Mouse (Mus musculus): ENCODE data around the gene Ddx20. TPM values are rescaled to one million over a fixed set of nuclear protein-coding genes. Genes with fewer than 3 reads are reported as not detected.

The Ddx20 gene
- total RNA-seq, 2 experiments from 2014 or later, result 10.7 to 10.9 TPM

DNA sequence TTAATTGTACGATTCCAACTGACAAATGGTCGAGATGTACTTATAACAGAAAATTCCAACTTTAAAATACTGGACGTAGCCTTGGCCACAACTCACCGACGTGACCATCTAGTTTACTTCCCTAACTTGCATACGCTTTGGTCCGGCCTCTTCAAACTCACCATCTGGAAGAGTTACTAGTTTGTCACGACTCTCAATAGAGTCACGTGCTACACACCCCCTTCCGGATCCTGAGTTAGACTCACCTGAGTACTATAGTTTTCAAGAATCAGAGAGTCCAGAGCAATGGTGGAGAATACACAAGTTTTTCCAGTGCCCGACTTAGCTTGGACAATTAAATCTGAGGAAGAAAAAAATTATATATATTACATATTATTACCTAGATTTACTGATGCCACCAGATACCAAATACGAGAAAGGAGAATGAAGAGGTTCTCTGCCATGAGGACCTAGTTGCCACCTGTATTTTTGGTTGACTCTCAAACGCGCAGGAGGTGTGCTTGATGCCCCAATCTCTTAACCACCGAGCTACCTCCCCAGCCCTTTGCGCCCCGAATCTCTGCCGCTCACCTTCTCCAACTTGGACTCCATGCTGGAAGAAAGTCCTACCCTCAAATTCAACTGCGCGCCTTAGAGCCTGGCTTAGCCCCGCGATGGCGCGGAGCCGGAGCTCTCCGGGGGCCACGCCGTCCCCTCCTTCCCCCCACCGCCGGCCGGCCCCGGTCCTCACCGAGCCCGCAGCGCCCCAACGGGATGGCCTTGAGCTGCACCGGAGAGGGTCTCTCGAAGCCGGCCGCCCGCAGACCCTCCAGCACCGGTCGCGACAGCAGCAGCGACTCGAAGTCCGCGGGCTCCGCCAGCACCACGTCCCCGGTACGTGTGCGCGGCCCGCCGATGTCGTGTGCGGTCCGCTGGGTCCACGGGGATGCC, 715 bp downstream of the Ddx20 start:
- peak overlapping the region; percentile 98 for H3K27ac ChIP-seq
- DNase-seq, result no peak
- intact Hi-C loops (cut with DNase I), result loop anchor here (1.0 to 5.0 kb wide), 3 partner anchors 40 to 271 kb away; partner anchors contain the start of gene Wdr77
- TF ChIP-seq CTCF (IDR thresholded peaks at IDR 0.05), result no peak
- H3K4me3 ChIP-seq, result peak overlapping the region; percentile 99

DNA sequence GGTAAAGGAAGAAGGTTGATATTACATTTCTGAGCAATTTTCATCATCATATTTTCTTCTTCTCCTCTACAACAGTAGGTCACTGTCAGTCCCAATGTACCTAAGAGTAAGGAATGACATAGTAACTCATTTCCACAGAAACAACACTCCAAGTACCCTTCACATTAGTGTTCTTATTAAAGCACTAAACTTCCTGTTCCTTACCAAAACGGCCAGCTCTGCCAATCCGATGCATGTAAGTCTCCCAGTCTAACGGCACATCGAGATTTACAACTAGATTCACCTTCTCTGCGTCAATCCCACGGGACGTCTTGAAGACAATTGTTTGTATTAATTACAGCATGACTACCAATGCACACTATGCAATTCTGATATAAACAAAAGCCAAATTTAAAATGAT, 7.0 kb downstream of the Ddx20 start:
- intact Hi-C loops (cut with DNase I), result no loop called here
- no peak for TF ChIP-seq CTCF (IDR thresholded peaks at IDR 0.05)
- DNase-seq, result no peak

DNA sequence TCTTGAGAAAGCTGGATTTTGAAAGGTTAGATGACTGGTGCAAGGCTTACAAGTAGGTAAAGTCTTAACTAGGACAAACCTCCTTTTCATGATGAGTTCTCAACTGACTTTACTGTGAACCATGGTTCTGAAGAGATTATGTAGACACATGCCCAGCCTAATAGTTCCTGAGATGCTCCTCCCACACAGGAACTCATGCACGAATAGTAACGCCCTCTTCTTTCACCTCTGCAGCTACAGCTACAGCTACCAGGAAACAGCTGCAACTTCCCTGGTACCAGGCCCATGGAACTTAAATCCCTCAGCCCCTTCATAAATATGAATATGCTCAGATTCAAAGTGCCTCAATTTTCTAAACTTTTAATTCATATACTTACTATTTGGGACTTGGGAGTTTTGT, 11.4 kb downstream of the Ddx20 start:
- no peak for TF ChIP-seq CTCF (IDR thresholded peaks at IDR 0.05)
- H3K4me3 ChIP-seq, result no peak overlapping the region

More for the DNA sequence above, 7.0 kb downstream of the Ddx20 start:
- H3K4me3 ChIP-seq, result no peak overlapping the region
- H3K27ac ChIP-seq, result no peak overlapping the region

DNA sequence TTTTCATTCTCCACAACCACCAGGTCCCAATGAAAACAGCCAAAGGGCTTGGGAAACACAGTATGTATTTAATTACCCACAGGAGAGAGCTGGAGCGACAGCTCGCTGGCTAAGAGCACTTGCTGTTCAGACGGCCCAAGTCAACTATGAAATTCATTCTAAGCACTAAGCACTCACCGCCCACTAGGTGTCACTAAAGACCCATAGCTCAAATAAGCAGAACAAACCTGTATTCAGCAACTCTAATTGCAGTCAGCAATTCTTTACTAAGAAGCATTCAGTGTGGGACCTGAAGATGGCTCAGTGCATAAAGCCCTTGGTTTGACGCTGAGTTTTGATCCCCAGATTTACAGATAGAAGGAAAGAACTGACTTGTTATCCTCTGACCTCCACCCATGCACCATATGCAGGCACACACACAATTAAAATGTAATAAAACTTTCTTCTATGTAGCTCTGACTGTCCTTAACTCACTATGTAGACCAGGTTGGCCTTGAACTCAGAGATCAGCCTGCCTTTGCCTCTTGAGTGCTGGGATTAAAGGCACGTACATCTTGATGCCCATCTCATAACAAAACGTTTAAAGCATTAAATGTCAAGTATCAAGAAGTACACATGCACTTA, 12.7 kb downstream of the Ddx20 start:
- intact Hi-C loops (cut with DNase I), result loop anchor here (1.0 kb wide), 1 partner anchor 225 kb away; no protein-coding TSS in a partner anchor
- Histone ChIP-seq H3K4me3 (no peak overlapping the region), H3K27ac (no peak overlapping the region)
- TF ChIP-seq CTCF (IDR thresholded peaks at IDR 0.05), result no peak; the same call in 1 of the 2 replicates
- DNase-seq, result peak; percentile 33

More for the DNA sequence above, 11.4 kb downstream of the Ddx20 start:
- intact Hi-C loops (cut with DNase I), result no loop called here
- no peak overlapping the region for H3K27ac ChIP-seq
- DNase-seq, result no peak

DNA sequence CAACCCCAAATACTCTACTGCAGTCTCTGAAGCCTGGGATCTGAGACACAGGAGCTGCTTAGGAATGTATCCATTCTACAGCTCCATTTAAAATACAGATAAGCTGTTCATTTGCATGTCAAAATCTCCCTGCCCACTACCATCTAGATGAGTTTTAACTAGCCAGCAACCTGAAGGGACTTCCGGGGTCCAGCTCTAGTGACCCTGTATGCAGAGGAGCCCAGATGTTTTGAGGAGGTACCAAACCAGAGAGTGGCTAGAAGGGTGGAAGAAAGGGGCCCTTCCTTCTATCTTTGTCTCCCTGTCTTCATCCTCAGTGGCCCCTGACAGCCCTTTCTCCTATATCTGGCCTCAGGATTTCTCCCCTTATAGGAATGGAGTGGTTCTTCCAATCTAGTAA, 16.6 kb downstream of the Ddx20 start:
- DNase-seq, result no peak
- TF ChIP-seq CTCF (IDR thresholded peaks at IDR 0.05), result no peak
- Histone ChIP-seq H3K27ac (no peak overlapping the region), H3K4me3 (no peak overlapping the region)
- intact Hi-C loops (cut with DNase I), result no loop called here

DNA sequence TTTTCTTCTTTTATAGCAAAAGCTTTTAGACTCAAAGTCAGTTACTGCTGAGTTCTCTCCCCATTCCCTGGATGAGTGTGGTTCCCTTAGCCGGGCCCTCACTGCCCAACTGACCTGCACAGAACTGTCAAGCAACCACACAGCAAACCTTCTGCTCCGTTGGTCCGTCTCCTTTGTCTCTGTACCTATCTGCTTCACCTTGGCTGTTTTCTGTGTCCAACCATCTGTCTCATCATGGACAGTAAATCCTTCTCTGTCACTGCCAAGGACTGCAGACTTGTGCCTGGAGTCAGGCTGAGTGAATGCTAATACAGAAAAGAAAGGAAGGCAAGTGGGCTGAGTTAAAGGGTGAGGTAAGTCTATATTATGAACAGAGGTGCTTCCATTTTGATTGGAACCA, 17.6 kb downstream of the Ddx20 start:
- no peak overlapping the region for H3K4me3 ChIP-seq
- intact Hi-C loops (cut with DNase I), result no loop called here
- no peak overlapping the region for H3K27ac ChIP-seq
- TF ChIP-seq CTCF (IDR thresholded peaks at IDR 0.05), result no peak
- no peak for DNase-seq

DNA sequence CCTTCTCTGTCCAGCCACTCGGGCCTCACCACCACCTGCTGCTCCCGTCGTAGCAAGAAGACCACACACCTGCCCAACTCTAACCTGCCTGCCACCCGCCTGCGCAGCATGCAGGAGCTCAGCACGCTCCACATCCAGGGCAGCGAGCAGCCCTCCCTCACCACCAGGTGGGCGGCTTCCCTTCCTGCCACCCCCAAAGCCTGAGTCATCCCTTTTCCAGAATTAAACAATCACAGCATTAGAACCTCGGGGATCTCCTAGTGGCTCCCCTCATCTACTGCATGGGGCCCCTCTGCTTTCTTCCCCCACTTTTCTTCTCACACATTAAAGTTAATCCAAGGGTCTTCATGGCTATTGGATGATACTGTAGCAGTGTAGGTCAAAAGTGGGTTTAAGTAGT, 19.2 kb downstream of the Ddx20 start:
- H3K27ac ChIP-seq, result no peak overlapping the region
- DNase-seq, result no peak
- no peak overlapping the region for H3K4me3 ChIP-seq
- intact Hi-C loops (cut with DNase I), result no loop called here
- no peak for TF ChIP-seq CTCF (IDR thresholded peaks at IDR 0.05)

DNA sequence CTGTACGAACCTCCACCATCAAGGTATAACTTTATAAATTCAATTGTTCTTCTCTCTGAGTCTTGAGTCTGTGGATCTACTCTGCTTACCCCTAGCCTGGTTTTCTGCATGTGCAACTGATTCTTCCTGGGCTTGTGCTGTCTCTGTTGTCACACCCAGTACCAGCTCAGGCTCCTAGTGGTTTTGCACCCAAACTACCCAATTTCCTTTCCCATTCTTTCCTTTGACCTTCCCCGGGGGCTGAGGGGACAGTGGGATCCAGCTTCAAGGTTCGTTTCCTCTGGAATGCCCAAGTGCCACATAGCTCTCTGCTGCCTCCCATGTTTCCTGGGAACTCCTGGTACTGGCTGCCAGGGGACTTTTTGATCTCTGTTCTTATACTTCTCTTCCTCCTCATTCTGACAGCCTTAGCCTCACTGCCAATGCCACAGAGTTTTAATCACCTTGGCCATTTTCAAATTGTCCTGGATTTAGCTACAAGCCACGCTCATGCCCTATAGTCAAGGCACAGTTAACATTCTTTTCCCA, 20.3 kb downstream of the Ddx20 start:
- DNase-seq, result no peak
- no peak overlapping the region for H3K27ac ChIP-seq
- intact Hi-C loops (cut with DNase I), result no loop called here
- no peak for TF ChIP-seq CTCF (IDR thresholded peaks at IDR 0.05)
- no peak overlapping the region for H3K4me3 ChIP-seq

DNA sequence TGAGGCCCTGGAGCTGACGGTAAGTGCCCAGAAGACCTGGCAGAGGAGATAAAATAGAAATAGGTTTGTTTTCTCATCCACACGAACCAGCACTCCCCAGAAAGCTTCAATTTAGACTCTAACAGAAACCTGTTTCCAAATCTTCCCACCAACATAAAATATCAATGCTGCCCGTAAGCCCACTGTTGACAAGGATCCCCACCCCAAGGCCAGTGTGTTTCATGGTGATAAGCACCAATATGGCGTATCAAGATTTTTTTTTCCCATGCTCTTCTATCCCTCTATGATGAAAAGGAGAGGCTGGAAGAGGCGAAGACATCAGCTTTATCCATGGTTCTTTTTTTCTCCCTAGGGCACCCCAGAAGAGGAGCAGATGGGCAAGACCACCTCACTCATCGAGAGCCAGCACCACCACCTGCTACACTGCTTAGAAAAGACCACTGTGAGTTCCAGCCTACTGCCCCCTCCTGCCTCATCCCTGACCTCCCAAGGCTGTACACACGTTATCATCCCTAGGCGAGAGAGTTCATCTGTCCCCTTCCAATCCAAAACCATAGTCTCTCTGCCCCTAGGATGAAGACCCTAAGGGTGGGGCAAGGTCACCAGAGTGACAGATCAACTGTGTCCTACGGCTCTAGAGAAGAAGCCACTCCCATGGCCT, 22.1 kb downstream of the Ddx20 start:
- H3K4me3 ChIP-seq, result no peak overlapping the region
- intact Hi-C loops (cut with DNase I), result no loop called here
- H3K27ac ChIP-seq, result no peak overlapping the region
- no peak for DNase-seq
- no peak for TF ChIP-seq CTCF (IDR thresholded peaks at IDR 0.05)

DNA sequence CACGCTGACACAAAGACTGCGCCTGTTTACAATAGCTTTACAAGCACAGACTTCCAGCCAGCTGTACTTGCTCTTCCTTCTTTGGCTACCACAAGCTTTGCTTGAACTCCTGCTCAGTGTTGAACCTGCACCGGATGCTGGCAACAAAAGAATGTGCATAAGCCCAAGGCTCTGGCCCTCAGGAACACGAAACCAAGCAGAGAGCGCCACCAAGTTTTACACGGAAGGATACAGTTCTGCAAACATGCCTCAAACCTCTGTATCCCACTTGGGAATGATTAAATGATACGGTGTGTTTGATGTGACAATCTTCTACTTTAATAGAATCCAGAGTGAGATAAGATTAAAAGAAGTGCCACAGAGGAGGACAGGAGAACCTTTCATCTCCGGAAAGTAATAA, 24.3 kb downstream of the Ddx20 start:
- TF ChIP-seq CTCF (IDR thresholded peaks at IDR 0.05), result no peak
- Histone ChIP-seq H3K27ac (no peak overlapping the region), H3K4me3 (no peak overlapping the region)
- no peak for DNase-seq
- intact Hi-C loops (cut with DNase I), result no loop called here

DNA sequence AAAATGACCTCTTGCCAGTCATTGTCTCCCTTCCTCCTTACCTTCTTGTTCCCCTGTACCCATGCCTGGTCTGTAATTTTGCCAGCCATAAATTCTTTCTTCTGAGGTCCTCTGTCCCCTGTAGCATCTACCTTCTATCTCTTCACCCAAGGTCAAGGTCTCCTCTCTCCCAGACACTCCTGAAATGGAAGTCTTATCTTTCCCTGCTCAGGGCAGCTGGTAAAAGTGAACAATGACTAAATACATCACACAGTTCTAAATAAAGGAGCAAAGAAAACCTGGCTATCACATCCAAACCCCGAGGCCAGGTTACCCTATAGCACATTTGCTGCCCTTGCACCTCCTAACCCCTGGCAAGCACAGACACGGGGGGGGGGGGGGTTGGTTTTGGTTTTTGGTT, 26.8 kb downstream of the Ddx20 start:
- intact Hi-C loops (cut with DNase I), result no loop called here
- no peak for DNase-seq
- no peak overlapping the region for H3K27ac ChIP-seq

DNA sequence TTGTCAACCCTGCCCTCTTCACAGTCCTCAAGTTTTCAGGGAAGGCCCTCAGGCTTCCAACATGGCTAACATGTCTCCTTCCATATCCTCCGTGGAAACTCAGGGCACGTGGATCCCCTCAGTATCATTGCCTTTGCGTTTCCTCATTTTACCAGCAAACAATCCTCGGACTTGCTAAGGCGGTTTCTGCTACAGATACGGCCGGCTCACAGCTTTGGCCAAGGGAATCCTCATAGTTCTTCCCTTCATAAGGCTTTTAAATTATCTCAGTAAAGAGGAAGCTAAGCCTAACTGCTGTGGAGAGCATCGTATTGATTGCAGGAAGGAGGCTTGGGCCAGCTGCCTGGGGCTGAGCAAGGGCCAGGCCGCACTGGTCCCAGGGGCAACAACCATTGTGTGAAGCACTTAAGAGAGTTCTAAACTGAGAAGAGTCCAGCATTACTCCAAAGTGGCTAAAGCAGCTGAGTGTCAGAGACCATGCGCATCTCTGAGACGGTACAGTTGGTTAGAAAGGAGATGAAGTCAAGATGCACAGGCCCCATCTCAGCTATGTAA, 32.3 kb downstream of the Ddx20 start:
- Histone ChIP-seq H3K4me3 (no peak overlapping the region), H3K27ac (no peak overlapping the region)
- no peak for TF ChIP-seq CTCF (IDR thresholded peaks at IDR 0.05)
- peak; percentile 41 for DNase-seq
- intact Hi-C loops (cut with DNase I), result no loop called here

More for the DNA sequence above, 26.8 kb downstream of the Ddx20 start:
- no peak overlapping the region for H3K4me3 ChIP-seq
- TF ChIP-seq CTCF (IDR thresholded peaks at IDR 0.05), result no peak

Measured in gastrocnemius, adult 2 months (tissue).